Mouse (Mus musculus) spleen, postnatal 0 days (tissue): ENCODE results near the gene Gm10600. TPM values are rescaled to one million over a fixed set of nuclear protein-coding genes. Genes with fewer than 3 reads are reported as not detected.

Experiments used
- polyA plus RNA-seq: library from polyadenylated mRNA; unstranded; fragments of >200 nt; fragmentation: Nextera tagmentation; extraction: Ambion mirVana; gene quantifications from 2 replicates; pipeline ENCODE4 v1.2.1, GENCODE M21; 2015

Gm10600 gene
- polyA plus RNA-seq = not detected in 2 replicates

GRCm38 (mm10) chr4:42240339-42240738 is at the start of gene Gm10600:
TSS of gene Gm10600 (plus strand) at chr4:42240639.

GRCm38 (mm10) chr4:42255467-42255866 is 15.0 kb downstream of the Gm10600 start, which contains the start of gene Ccl21b:
TSS of gene Ccl21b (plus strand) at chr4:42255767.

Other genes with a start within 250 kb of the Gm10600 start
- not detected in 2 replicates for gene Gm21093, start 205.9 kb upstream of the Gm10600 start, polyA plus RNA-seq
- not detected in 2 replicates for gene Gm3893, start 149.4 kb upstream of the Gm10600 start, polyA plus RNA-seq
- 8.6 and 12.2 TPM in 2 replicates for gene Gm13304, start 125.8 kb upstream of the Gm10600 start, polyA plus RNA-seq
- gene Gm13306, start 87.2 kb upstream of the Gm10600 start, polyA plus RNA-seq = not detected in 2 replicates
- 0.22 and 0.38 TPM in 2 replicates for gene Gm13305, start 72.0 kb upstream of the Gm10600 start, polyA plus RNA-seq
- gene Ccl21b, start 15.1 kb downstream of the Gm10600 start, polyA plus RNA-seq = not detected in 2 replicates
- gene Gm21953, start 53.6 kb downstream of the Gm10600 start, polyA plus RNA-seq = not detected in 2 replicates
- gene Fam205a3, start 77.7 kb downstream of the Gm10600 start, polyA plus RNA-seq = not detected in 2 replicates
- gene Gm21586, start 198.7 kb downstream of the Gm10600 start, polyA plus RNA-seq = not detected in 2 replicates
- 0.06 TPM in 1 of 2 replicates, not detected in the other for gene Gm2163, start 226.1 kb downstream of the Gm10600 start, polyA plus RNA-seq